Mouse (Mus musculus) spleen, embryonic (tissue): Measurements from ENCODE around the gene Mmp19.
"Not testable (repeated sequence)": the region's sequence is repeated elsewhere in the genome, so short reads cannot be mapped to it uniquely, and the experiment has no call there.

Experiments used
- CTCF ChIA-PET: fragments of 350-600 bp; sonication (Branson Sonifier 250); formaldehyde crosslinking; loops from one replicate; lab custom pipeline; 2022; lab: Charles Lee

Gene Mmp19

DNA sequence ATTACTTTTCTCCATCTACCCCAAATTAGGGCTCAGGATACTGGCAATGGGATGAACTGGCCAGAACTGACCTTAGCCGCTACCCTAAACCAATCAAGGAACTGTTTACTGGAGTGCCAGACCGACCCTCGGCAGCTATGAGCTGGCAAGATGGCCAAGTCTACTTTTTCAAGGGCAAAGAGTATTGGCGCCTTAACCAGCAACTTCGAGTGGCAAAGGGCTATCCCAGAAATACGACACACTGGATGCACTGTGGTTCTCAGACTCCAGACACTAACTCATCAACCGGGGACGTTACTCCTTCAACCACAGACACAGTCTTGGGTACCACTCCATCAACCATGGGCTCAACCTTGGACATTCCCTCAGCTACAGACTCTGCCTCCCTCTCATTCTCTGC, 8.0 kb downstream of the Mmp19 start:
- CTCF ChIA-PET: no interaction called here

DNA sequence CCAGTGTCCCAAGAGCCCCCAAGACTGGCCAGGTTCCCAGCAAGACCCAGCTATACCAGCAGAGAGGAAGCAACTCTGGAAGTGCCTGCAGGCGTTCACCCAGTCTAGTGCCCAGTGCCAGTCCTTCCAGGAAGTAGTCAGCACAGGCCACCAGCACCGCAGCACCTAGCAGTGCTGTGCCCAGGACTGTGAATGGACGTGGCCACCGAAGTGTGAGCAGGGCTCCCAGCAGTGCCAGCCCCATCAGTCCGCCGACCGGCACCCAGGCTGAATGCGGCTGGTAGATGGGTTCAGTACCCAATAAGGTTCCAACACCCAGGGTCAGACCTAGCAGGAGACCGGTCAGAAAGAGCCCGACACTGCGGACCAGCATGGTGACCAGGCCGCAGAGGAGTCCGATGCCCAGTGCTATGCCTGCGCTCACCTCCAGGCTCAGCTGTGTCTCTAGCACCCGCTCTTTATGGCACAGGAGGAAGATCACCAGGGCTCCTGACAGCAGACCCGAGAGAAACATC, 11.3 kb downstream of the Mmp19 start:
- CTCF ChIA-PET: no interaction called here

DNA sequence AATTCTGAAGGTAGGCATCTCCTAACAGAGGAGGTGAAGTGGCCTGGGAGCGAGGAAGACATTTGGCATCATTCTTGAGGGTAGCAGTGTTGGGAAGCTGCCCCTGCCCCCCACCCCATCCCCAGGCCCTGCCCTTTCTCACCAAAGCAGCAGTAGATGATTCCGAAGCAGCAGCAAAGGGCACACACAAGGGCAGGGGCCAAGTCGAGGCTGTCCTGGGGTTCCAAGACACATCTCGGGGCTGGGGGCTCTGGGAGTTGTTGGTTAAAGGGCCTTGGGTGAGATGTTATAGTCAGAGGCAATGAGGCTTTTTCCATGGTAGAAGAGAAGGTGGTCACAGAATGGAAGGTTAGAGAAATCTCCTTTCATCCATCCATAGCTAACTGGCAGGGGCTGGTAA, 12.2 kb downstream of the Mmp19 start:
- CTCF ChIA-PET: interaction anchor here (1.0 kb wide), 1 partner anchor 66 kb away, joined by 3 read pairs; no protein-coding TSS in a partner anchor

DNA sequence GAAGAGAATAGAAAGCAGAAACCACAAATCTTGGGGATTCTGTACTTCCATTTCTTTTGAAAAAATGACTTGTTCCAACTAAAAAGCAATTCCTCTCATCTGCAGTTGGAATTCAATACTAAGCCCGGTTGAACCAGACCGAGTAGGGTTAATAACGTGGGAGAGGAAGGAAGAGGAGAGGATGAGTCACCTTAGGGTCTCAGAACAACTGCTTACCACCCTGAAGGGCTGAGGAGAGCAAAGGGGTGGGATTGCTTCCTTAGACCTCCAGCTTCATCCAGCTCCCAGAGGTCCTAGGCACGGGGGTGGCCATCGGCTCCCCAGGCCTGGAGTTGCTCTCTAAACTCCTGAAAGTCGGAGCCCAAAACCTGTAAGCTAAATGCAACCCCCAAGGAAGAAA, 12.7 kb downstream of the Mmp19 start:
- CTCF ChIA-PET: interaction anchor here (1.0 kb wide), 1 partner anchor 67 kb away, joined by 3 read pairs; no protein-coding TSS in a partner anchor

DNA sequence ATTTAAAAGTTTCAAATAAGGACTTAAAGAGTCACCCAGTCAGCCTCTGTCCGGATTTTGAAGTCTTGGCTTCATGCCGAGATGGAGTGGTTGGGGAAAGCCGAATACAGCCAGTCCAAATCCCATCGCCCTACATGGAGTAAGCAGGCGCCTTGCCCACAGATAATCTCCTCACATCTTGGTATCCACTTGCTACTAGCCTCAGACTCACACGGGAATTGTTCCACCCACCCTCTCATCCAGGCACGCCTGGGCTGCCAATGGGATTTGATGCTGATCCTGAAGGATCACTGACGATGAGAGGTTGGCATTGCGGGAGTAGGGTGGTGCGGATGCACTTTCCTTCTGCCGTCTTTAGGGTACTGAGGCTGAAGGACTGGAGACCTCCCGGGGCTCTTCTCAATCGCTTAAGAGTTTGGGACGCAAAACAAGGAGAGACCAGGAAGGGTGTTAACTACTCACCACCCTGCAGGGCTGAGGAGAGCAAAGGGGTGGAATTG, 13.1 kb downstream of the Mmp19 start, which contains the start of gene Dnajc14:
TSS of gene Dnajc14 (plus strand) at position 292 of the 500 bp plus-strand sequence.
- CTCF ChIA-PET: interaction anchor here (1.0 kb wide), 1 partner anchor 67 kb away, joined by 3 read pairs; no protein-coding TSS in a partner anchor

DNA sequence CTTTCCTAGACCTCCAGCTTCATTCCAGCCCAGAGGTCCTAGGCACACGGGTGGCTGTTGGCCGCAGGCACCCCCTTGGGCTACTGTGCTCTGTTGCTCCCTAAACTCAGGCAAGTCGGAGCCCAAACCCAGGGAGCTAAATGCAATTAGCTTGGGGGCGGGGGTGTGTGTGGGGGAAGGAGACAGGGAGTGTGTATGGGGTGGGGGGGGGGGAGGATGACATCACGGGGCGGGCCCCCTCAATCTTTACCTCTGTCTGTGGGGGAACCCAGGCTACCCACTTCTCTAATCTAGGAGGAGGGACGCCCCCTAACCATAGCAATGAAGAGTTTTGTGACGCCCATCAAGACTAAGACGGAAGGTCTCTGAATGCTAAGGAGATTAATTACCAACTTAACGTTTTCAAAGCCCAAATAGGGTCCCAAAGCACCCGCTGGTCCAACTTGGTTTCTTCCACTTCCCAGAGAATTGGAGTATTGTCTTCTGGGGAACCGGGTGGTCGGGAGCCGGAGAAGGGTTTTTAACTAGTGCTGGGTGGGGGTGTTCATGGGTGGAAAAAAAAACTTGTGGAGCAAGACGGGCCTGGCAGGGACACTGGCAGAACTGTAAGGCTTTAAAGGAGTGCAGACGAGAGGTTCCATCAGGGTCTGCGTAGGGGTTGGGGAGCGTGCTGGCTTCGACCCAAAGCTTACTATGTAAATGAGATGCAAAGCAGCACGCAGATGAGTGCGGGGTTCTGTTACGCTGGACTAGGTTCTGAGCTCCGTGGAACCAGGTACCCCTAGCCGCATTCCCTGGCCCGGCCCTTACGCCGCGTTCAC, 13.8 kb downstream of the Mmp19 start, which contains the start of gene Tmem198b:
TSS of gene Tmem198b (minus strand) at position 100 of the 821 bp plus-strand sequence.
- CTCF ChIA-PET: interaction anchor here (0.8 kb wide), 1 partner anchor 55 kb away, joined by 3 read pairs; no protein-coding TSS in a partner anchor

DNA sequence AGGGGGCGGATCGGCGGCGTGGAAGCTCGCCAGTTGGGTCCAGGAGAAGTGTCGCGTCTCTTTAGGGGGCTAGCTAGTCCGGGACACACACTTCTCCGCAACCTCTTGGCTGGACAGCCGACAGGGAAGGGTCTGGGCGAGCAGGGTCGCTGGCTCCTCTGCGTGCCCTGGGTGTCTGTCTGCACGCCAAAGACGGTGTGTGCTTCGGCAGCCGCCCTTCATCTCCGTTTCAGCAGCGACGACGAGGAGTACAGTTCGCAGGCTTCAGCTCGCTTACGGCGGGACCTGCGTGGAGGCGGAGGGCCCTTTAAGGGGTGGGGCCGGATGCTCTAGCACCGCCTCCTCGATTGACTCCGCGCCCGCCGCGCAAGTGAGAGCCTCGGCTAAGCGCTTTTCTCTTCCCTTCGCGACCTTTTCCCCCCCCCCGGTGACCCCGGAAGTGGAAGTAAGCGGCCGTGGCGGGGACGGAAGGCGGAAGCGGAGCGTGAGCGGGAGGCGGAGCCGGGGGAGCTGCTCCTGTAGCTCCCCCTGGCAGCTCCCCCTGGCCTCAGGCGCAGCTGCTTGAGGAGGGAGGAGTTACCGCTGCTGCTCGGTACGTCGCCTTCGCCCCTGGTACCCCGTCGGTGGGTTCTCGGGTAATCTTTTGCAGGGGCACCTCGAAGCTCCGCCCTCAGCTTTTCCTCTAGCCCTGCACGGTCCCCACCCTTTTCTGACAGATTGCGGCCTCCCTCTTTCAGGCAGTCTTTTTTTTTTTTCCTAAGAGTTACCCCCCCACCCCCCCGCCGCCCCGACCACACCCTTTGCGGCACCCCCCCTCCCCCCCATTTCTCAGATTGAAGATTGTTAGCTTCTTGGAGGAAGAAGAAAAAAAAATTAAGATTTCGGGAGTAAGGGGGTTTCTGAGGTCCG, 14.6 kb downstream of the Mmp19 start:
- CTCF ChIA-PET: interaction anchor here (0.6 to 0.8 kb wide), 4 partner anchors 56 to 1580 kb away, joined by 3 to 9 read pairs (median 4); no protein-coding TSS in a partner anchor

DNA sequence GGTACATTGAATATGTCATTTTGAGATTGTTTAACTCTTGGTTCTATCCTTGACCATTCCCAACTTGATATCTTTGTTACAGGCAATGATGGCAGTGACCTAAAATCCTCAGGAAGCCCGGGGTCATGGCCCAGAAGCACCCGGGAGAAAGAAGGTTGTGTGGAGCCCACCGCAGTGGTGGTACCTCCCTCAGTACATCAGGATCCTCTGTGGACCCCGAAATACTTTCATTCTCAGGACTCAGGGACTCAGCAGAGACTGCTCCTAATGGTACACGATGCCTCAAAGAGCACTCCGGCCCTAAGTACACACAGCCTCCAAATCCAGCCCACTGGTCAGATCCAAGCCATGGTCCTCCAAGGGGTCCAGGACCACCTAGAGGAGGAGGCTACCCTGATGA, 15.4 kb downstream of the Mmp19 start:
- CTCF ChIA-PET: no interaction called here

DNA sequence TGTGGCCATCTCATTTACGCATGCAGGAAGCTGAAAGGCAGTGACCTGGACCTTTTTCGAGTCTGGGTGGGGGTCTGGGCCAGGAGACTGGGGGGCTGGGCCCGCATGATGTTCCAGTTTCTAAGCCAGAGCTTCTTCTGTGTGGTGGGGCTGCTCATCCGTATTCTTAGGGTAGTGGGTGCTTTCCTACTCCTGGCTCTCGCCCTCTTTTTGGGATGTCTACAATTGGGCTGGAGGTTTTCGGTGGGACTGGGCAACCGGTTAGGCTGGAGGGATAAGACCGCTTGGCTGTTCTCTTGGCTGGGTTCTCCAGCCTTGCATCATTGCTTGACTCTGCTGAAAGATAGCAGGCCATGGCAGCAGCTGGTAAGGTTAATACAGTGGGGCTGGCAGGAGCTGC, 16.3 kb downstream of the Mmp19 start:
- CTCF ChIA-PET: no interaction called here

DNA sequence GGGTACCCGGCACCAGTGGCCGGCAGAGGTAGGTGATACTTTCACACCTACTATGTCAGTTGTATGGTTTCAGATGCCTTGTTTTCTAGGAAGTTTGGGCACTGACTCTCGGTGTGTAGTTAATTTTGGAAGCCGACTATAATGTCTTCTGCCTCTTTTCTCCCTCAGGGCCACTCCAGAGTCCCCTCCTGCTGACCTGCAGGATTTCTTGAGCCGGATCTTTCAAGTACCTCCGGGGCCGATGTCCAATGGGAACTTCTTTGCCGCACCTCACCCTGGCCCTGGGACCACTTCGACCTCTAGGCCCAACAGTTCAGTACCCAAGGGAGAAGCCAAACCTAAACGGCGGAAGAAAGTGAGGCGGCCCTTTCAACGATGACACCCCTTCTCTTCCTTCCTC, 26.3 kb downstream of the Mmp19 start, which contains the start of gene Sarnp:
TSS of gene Sarnp (plus strand) at position 301 of the 400 bp plus-strand sequence.
- CTCF ChIA-PET: no interaction called here

DNA sequence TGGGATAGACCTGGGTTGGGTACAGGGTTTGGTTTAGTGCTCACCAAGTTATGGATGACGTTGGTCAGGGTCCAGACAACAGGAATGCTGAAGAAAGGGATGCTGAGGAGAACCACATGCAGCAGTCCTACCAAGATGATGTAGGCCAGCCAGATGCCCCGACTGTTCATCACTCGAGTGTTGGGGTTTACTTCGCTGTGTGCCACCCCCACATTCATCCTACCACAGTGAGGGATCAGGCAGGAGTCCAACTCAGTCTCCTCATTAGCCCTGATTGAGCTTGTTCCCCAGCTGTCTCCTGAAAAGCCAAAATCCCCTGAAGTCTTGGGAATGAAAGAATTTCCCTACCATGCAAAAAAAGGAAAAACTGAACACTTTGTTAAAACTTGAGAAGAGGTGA, 29.5 kb downstream of the Mmp19 start:
- CTCF ChIA-PET: no interaction called here

DNA sequence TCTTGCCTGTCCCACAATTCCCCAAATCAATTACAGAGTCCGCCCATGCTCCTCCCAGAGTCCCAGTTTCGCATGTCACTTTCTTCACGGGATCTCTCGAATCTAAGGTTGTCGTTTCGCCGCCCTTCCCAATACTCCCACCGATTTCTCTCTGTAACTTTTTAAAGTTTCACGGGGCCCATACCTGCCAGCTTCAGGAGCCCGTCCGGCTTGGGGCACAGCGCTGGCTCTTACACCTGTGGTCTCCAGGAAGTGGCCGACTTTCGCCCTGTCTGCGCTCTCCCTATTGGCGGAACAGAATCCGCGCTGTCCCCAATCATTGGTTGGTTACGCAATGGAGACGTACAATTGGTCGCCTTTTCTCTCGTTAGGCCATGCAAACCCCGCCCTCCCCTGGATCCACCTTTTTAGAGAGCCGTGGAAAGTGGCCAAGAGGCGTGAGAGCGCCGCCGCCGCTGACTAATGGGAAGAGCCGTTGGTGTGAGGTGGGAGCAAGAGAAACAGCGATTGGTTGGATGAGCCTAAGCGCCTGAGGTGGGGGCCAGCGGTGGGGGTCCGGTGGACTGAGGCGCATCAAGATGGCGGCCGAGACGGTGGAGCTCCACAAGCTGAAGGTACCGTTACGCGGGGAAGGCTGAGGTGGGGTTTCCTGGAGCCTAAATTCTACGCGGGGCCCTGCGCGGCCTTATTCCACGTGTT, 30.8 kb downstream of the Mmp19 start, which contains the start of gene Ormdl2:
TSS of gene Ormdl2 (minus strand) at position 288 of the 699 bp plus-strand sequence.
- CTCF ChIA-PET: no interaction called here

DNA sequence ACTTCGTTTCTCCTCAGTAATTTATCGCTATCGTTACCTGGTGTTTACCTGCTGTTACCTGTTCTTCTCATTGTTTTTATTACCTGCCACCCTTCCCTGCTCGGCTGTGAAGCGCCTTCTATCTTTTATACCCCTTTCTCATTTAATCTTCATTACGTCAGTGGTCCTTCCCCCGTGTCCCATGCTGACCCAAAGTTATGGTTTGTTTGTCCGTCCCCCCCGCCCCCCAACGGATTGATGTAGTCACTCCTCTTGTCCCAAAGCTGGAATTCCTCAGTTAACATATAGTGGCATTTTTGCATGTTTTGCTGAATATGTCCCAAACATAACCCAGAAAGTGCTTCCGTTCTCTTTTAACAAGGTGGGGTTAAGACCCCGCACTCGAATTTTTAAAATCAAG, 31.4 kb downstream of the Mmp19 start:
- CTCF ChIA-PET: no interaction called here

DNA sequence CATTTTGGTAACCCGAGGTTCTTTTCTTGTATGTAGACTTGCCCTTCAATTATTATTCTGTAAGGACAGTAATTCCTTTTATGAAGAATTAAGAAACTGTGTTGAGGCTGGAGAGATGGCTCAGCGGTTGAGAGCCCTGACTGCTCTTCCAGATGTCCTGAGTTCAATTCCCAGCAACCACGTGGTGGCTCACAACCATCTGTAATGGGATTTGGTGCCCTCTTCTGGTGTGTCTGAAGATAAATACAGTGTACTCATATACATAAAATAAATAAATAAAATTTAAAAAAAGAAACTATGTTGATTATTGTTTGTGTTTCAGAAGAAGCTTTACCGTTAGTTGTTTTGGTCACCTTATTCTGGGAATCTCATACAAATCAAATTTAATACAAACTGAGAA, 32.4 kb downstream of the Mmp19 start:
- CTCF ChIA-PET: not testable (repeated sequence)

DNA sequence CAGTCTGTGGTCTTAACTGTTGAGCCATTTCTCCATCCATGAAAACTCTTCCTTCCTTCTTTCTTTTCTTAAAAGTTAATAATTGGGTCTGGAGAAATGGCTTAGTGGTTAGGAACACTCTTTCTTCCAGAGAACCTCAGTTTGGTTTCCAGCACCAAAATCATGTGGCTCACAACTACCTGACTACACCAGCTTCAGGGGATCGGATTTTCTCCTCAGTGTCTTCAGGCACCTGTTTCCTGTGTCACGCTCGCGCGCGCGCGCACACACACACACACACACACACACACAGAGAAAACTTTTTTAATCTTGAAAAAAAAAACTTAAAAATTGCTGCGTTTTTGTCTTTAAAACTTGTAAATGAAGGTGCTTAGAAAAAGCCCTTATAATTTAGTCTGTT, 33.1 kb downstream of the Mmp19 start:
- CTCF ChIA-PET: interaction anchor here (0.7 kb wide), 1 partner anchor 172 kb away, joined by 5 read pairs; no protein-coding TSS in a partner anchor

DNA sequence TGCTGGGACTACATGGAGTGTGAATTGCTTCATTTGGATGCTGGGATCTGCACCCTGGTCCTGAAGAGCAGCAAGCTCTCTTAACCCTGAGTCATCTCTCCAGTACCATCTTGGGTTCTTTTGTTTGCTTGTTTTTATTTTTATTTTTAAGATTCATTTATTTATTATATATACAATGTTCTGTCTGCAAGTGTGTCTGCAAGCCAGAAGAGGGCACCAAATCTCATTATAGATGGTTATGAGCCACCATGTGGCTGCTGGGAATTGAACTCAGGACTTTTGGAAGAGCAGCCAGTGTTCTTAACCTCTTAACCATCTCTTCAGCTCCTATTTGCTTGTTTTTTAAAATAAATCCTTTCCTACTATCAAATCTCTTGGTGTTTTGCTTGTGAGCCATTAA, 46.7 kb downstream of the Mmp19 start:
- CTCF ChIA-PET: interaction anchor here (1.0 kb wide), 1 partner anchor 33 kb away, joined by 3 read pairs; no protein-coding TSS in a partner anchor

DNA sequence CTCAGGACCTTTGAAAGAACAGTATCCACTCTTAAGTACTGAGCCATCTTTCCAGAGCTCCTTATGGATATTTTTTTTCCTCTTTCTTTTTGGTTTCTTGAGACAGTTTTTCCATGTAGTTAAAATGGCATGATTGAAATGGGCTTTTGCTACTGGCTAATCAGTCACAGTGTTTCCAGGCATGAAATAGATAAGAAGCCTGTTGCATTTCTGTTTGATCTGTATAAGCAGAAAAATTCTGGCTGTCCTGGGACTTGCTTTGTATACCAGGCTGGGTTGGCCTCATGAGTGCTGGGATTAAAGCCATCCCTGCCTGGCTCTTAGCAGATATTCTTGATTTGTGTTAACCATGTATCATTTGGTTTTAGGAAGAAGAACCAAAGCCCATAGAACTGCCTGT, 48.7 kb downstream of the Mmp19 start:
- CTCF ChIA-PET: no interaction called here

DNA sequence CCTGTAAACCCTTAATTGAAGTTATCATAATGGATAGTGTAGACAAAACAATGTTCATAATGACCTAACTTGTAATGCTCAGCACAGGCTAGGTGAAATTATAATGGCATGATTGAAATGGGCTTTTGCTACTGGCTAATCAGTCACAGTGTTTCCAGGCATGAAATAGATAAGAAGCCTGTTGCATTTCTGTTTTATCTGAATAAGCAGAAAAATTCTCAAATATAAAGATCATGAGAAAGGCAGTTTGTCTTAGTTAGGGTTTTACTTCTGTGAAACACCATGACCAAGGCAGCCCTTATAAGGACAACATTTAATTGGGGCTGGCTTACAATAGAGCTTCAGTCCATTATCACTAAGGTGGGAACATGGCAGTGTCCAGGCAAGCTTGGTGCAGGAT, 49.9 kb downstream of the Mmp19 start:
- CTCF ChIA-PET: no interaction called here

DNA sequence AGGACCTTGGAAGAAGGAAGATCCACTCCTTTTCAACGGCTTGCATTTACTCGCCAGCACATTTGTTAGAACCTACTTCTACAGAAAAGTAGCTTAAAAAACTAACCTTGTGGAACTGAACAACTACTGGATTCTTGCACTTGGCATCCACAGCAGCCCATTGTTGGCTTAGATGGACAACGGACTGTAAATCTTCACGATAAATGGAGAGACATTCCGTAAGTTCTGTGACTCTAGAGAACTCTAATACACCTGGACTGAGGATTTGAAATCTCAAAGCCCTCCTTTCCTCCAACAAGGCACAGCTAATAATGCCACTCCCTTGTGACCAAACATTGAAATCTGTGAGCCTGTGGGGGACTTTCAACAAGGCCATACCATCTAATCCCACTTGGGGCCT, 52.5 kb downstream of the Mmp19 start:
- CTCF ChIA-PET: interaction anchor here (0.6 to 0.7 kb wide), 2 partner anchors 38 to 76 kb away, joined by 3 read pairs; no protein-coding TSS in a partner anchor

DNA sequence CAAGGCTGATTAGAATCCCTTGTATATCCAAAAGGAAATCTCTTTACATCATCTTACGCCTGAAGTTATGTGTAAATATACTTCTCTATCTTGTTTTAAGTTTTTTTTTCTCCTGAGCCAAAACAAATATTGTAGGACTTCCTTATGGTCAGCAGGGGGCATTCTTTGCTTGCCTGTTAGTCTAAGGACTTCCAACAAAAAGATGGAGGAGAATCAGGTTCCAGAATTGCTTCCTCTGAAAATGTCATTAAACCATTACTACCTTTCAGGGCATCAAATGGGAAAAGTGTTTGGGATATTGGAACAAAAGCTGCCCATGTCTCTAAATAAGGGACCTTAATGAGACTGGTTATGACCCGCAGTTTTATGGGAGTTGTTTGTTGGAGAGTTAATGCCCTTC, 54.8 kb downstream of the Mmp19 start:
- CTCF ChIA-PET: interaction anchor here (0.5 to 1.0 kb wide), 2 partner anchors 51 to 1943 kb away, joined by 3 to 6 read pairs; no protein-coding TSS in a partner anchor
